Mouse (Mus musculus) intestine, embryonic 16.5 days (tissue): ENCODE data around the gene Ezh1. TPM values are rescaled to one million over a fixed set of nuclear protein-coding genes. Genes with fewer than 3 reads are reported as not detected.

ENCODE experiments used
- ATAC-seq: fragments of 200-750 bp; cut with Nextera tagmentation; 2 replicates; pipeline ENCODE4 v1.8.0; 2017; ENCODE audit warnings: moderate TSS enrichment, moderate library complexity
- H3K27ac ChIP-seq: fragments of 300-500 bp; sonication (generic); 2 replicates; pipeline ENCODE4 v1.5.1; 2014; ENCODE audit warnings: mild to moderate bottlenecking, low read length
- H3K27me3 ChIP-seq: fragments of 300-500 bp; sonication (generic); replicated peaks from 2 replicates; pipeline ENCODE4 v1.6.1; 2014; ENCODE audit warnings: low read length, control low read depth, mixed read lengths; ENCODE audit not compliant: control insufficient read depth, insufficient read depth
- H3K36me3 ChIP-seq: fragments of 300-500 bp; sonication (generic); 2 replicates; pipeline ENCODE4 v1.6.1; 2014; ENCODE audit warnings: low read length, control low read depth; ENCODE audit not compliant: control insufficient read depth, insufficient read depth
- H3K4me1 ChIP-seq: fragments of 300-500 bp; sonication (generic); 2 replicates; pipeline ENCODE4 v1.6.1; 2014; ENCODE audit warnings: low read length, control low read depth, mixed read lengths; ENCODE audit not compliant: control insufficient read depth, insufficient read depth
- H3K4me2 ChIP-seq: fragments of 300-500 bp; sonication (generic); 2 replicates; pipeline ENCODE4 v1.6.1; 2014; ENCODE audit warnings: low read depth, low read length, control low read depth
- H3K4me3 ChIP-seq: fragments of 300-500 bp; sonication (generic); 2 replicates; pipeline ENCODE4 v1.5.1; 2014; ENCODE audit warnings: mild to moderate bottlenecking, low read length
- H3K9ac ChIP-seq: fragments of 300-500 bp; sonication (generic); 2 replicates; pipeline ENCODE4 v1.6.1; 2014; ENCODE audit warnings: low read depth, low read length
- H3K9me3 ChIP-seq: fragments of 300-500 bp; sonication (generic); 2 replicates; pipeline ENCODE4 v1.6.1; 2016; ENCODE audit warnings: low read length, control low read depth; ENCODE audit not compliant: control insufficient read depth
- WGBS: fragments of 180-500 bp; shearing (Covaris S2); extraction: QIAGEN DNeasy Blood & Tissue Kit; methylation state at CpG from one replicate; pipeline ENCODE4 v1.1.7; 2014; 5-methylcytosine and 5-hydroxymethylcytosine counted together
- polyA plus RNA-seq: library from polyadenylated mRNA; unstranded; fragments of >200 nt; fragmentation: Nextera tagmentation; extraction: Ambion mirVana; gene quantifications from 2 replicates; pipeline ENCODE4 v1.2.1, GENCODE M21; 2015

Ezh1 gene
- polyA plus RNA-seq, 1 experiment from 2014 or later, result 16.2 TPM

DNA sequence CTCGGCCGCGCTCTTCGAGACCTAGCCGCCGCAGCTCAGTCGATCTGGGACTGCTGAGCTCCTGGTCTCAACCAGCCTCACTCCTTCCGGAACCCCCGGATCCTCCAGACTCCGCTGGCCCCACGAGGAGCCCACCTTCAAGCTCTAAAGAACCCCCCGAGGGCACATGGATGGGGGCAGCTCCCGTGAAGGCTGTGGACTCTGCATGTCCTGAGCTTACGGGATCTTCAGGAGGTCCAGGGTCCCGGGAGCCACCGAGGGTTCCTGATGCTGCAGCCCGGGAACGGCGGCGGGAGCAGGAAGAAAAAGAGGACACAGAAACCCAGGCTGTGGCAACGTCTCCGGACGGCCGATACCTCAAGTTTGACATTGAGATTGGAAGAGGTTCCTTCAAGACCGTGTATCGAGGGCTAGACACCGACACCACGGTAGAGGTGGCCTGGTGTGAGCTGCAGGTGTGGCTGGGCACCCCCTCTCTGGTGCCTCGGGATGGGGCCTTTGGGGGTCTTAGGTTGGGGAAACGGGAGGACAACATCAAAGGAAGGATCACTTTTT, 34.6 kb upstream of the Ezh1 start:
- H3K4me2 ChIP-seq, result peak overlapping the region; percentile 98
- no peaks in the 10 kb centered on the region for H3K9me3 ChIP-seq
- H3K27me3 ChIP-seq, result peaks cover 9% of the 10 kb centered on the region; the same call in 1 of the 2 replicates
- H3K4me1 ChIP-seq, result peaks cover 49% of the 10 kb centered on the region
- ATAC-seq, result no peak
- H3K36me3 ChIP-seq, result no peaks in the 10 kb centered on the region
- H3K9ac ChIP-seq, result peak overlapping the region; percentile 86
- under 1% methylated on average over 30 of the region's 30 CpGs for WGBS
- H3K4me3 ChIP-seq, result peak overlapping the region; percentile 73
- peak overlapping the region; percentile 83 for H3K27ac ChIP-seq

DNA sequence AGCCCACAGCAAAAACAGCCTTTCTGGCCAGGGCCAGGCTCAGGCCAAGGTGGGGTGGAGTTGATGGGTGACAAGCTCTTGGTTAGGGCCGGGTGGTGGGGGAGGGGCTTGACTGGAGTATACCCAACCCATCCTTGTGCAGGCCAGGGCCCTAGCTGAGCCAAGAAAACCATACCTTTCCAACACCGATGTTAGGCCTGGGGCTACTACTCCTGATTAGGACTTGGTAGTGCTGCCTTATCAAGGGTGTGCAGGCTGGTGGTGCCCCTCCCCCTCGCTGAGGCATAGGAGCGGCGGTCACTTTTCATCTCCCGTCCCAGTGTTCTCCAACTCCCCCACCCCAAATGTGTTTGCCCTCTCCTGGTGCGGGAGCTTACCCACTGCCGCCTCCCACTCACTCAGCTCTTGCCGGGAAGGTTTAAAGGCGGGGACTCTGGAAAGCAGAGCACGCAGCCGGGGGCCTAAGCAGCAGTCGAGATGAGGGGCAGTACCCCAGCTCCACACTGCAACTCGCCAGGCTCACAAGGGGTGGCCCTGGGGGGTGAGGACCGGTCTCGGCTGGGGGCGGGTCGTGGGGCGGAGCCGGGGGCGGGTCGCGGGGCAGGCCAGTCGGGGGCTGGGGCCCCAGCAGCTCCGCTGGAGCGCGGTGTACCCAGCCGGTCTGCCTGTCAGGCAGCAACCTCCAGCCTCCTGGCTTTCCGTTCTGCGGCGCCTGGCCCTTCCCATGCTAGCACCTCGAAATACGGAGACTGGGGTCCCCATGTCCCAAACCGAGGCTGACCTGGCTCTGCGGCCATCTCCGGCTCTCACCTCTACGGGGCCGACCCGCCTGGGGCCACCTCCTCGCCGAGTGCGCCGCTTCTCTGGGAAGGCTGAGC, 33.9 kb upstream of the Ezh1 start, which contains the start of gene Wnk4:
Wnk4 (plus strand) TSS at position 620 of the 878 bp plus-strand sequence.
- Histone ChIP-seq H3K4me1 (peaks cover 47% of the 10 kb centered on the region), H3K4me2 (peak within 1 kb of the TSS; percentile 98), H3K9me3 (no peaks in the 10 kb centered on the region), H3K9ac (peak within 1 kb of the TSS; percentile 86), H3K27me3 (peaks cover 9% of the 10 kb centered on the region; the same call in 1 of the 2 replicates), H3K27ac (peak within 1 kb of the TSS; percentile 83), H3K4me3 (peak within 1 kb of the TSS; percentile 73), H3K36me3 (no peaks in the 10 kb centered on the region)
- under 1% methylated on average over 40 of the region's 43 CpGs for WGBS
- peak; percentile 86 for ATAC-seq

DNA sequence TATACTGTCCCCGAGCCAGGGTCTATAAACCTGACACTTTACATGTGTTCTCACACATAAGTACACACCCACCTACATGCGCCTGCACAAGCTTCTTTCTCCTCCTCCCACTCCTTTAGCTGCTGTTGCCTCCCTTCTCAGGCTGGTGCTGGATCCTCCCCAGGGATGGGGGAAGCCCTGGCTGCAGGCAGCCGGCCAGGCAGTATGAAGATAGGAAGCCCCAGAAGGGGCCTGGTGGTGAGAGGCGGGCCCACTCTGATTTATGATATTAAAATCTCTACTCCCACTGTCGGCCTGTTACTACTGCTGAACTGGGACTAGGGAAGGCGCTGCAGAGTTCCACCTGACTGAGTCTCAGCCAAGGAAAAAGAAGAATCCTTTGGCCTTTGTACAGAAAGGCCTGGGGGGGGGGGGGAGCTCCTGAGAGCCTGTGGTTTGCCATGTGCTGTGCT, 33.0 kb upstream of the Ezh1 start:
- Histone ChIP-seq H3K4me2 (peak overlapping the region; percentile 98), H3K4me3 (peak overlapping the region; percentile 73), H3K9ac (peak overlapping the region; percentile 86), H3K4me1 (peaks cover 47% of the 10 kb centered on the region), H3K27ac (peak overlapping the region; percentile 83), H3K27me3 (peaks cover 9% of the 10 kb centered on the region; the same call in 1 of the 2 replicates), H3K9me3 (no peaks in the 10 kb centered on the region), H3K36me3 (no peaks in the 10 kb centered on the region)
- peak; percentile 49 for ATAC-seq
- WGBS, result 10% methylated on average over 6 of the region's 6 CpGs

DNA sequence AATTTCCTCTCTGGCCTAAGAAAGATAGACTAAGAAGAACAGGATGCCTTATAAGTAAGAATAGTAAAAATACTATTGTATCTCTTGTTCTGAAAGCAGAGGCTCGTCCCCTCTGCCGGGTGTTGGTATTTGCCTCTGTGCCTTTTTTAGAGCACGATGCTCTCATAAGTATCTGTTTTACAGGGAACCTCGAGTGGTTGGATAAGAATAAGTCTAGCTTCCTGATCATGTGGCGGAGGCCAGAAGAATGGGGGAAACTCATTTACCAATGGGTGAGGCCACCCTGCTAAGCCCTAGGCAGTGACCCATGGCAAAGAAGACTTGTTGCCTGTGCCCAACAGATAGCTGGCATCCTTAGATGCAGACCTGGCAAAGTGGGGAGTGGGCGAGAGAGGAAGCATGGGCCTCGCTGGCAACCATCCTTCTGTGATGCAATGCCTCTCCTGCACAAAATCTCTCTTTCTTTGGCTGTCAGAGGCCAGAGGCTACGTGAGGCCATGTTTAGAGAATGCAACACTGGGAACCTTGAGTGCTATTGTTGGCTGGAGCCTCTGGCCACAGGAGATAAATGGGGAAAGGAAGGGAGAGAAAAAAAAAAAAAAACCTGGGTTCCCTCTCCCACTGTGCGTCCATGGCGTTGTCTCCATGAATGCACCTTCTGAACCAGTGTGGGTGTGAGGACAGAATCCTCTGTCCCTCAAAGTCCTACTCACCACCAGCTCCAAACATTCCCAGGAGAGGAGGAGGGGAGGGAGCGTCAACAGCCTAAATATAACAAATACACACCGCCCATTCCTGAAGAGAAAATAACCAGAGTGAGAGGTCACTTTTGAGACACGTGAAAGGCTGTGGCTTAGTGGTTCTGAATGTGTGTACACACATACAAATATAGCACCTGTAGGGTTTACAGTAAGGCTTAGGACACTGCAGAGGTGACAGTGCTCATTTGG, 29.8 kb upstream of the Ezh1 start:
- H3K9me3 ChIP-seq, result no peaks in the 10 kb centered on the region
- H3K27me3 ChIP-seq, result no peaks in the 10 kb centered on the region
- no peak for ATAC-seq
- no peak overlapping the region for H3K27ac ChIP-seq
- H3K9ac ChIP-seq, result no peak overlapping the region
- no peaks in the 10 kb centered on the region for H3K36me3 ChIP-seq
- peaks cover 32% of the 10 kb centered on the region for H3K4me1 ChIP-seq
- H3K4me2 ChIP-seq, result no peak overlapping the region
- 89% methylated on average over 13 of the region's 13 CpGs for WGBS
- H3K4me3 ChIP-seq, result no peak overlapping the region

DNA sequence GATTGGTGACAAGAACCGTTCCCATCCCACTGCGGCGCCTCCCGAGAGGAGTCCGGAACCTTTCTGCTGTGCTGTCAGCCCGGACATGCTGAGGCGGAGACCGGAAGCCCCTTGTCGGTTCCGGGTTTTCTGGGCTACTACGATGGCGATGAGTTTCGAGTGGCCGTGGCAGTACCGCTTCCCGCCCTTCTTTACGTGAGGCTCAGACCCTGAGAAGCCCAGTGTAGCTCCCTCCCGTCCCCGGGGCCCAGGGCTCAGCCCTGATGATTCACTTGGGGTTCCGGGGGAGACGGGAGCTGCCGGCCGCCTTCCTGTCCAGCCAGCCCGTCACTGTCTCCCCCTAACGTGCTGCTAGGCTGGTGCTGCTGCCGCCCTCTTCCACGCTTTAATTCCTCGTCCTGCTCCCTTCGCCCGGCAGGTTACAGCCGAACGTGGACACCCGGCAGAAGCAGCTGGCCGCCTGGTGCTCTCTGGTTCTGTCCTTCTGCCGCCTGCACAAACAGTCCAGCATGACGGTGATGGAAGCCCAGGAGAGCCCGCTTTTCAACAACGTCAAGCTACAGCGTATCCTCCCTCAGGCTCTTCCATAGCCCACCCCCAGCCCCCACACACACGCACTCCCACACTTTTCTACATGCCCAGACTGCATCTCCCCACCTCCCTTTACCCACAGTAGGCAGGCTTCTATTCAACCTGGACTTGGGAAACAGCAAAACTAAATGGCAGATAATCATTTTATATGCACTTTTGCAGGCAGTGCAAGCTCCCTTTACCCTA, 27.5 kb upstream of the Ezh1 start, which contains the start of gene Vps25:
Vps25 (plus strand) TSS at position 95 of the 777 bp plus-strand sequence.
- Histone ChIP-seq H3K27me3 (no peaks in the 10 kb centered on the region), H3K27ac (peak within 1 kb of the TSS; percentile 89), H3K9ac (peak within 1 kb of the TSS; percentile 90), H3K4me1 (peaks cover 18% of the 10 kb centered on the region), H3K4me3 (peak within 1 kb of the TSS; percentile 86), H3K4me2 (peak within 1 kb of the TSS; percentile 90), H3K9me3 (no peaks in the 10 kb centered on the region), H3K36me3 (no peaks in the 10 kb centered on the region)
- WGBS, result under 1% methylated on average over 40 of the region's 40 CpGs
- ATAC-seq, result peak; percentile 83

GRCm38 (mm10) chr11:101252941-101253340, 26.7 kb upstream of the Ezh1 start:
- 5% methylated on average over 7 of the region's 7 CpGs for WGBS
- Histone ChIP-seq H3K27ac (peak overlapping the region; percentile 89), H3K27me3 (no peaks in the 10 kb centered on the region), H3K36me3 (no peaks in the 10 kb centered on the region), H3K4me3 (peak overlapping the region; percentile 86), H3K4me1 (peaks cover 15% of the 10 kb centered on the region), H3K9ac (peak overlapping the region; percentile 90), H3K9me3 (no peaks in the 10 kb centered on the region), H3K4me2 (peak overlapping the region; percentile 90)
- no peak for ATAC-seq

GRCm38 (mm10) chr11:101251031-101251430, 24.8 kb upstream of the Ezh1 start:
- H3K4me2 ChIP-seq, result no peak overlapping the region
- no peaks in the 10 kb centered on the region for H3K36me3 ChIP-seq
- WGBS, result 70% methylated on average over 2 of the region's 2 CpGs
- H3K4me1 ChIP-seq, result peaks cover 23% of the 10 kb centered on the region
- H3K9ac ChIP-seq, result no peak overlapping the region
- no peaks in the 10 kb centered on the region for H3K27me3 ChIP-seq
- H3K27ac ChIP-seq, result no peak overlapping the region; the same call in 1 of the 2 replicates
- H3K9me3 ChIP-seq, result no peaks in the 10 kb centered on the region
- no peak for ATAC-seq
- H3K4me3 ChIP-seq, result no peak overlapping the region

DNA sequence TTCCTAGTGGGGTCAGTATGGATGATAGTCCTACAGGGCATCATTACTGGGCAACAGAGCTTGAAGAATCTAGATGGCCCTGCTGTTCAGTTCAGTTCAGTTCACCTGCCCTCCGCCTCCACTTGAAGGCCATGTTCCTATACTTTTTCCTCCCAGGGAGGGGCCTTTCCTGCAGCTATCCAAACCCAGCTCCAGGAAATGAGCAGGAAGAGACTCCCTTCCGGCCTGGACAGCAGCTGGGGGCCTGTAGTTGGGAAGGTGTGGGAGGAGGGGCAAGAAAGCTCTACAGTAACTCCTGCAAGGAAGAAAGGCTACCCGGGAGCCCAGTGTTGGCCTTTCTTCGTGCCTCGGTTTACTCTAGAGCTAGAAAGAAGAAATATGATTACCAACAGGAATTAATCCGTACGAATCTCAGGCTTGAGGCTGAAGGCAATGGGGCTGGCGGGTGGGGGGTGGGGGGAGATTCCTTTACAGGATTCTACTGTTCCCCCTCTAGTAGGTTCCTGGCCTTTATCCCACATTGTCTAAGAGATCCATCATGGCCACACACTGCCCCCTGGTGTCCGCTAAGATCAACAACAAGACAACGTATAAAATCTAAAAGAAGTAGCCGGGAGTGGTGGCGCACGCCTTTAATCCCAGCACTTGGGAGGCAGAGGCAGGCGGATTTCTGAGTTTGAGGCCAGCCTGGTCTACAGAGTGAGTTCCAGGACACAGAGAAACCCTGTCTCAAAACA, 22.2 kb upstream of the Ezh1 start:
- Histone ChIP-seq H3K9me3 (no peaks in the 10 kb centered on the region), H3K4me1 (peaks cover 21% of the 10 kb centered on the region), H3K27me3 (no peaks in the 10 kb centered on the region), H3K4me2 (peak overlapping the region; percentile 98; the same call in 1 of the 2 replicates), H3K36me3 (no peaks in the 10 kb centered on the region), H3K9ac (no peak overlapping the region; the same call in 1 of the 2 replicates), H3K27ac (peak overlapping the region; percentile 46; the same call in 1 of the 2 replicates), H3K4me3 (peak overlapping the region; percentile 66; the same call in 1 of the 2 replicates)
- ATAC-seq, result peak; percentile 43
- WGBS, result 34% methylated on average over 14 of the region's 14 CpGs
